Mouse (Mus musculus) E14TG2a.4 (cell line): Measurements from ENCODE around the gene Coq8b.
A peak's percentile ranks its signal among the peaks of the same experiment; 100 is the strongest.

Source experiments
- CTCF ChIP-seq: conservative IDR thresholded peaks from 2 replicates; pipeline ENCODE4 v1.5.1; 2014; ENCODE audit warnings: low read length
- NANOG ChIP-seq: IDR thresholded peaks from 2 replicates; pipeline ENCODE4 v1.6.1; 2014; ENCODE audit warnings: borderline replicate concordance, low read length, mixed read lengths
- POU5F1 ChIP-seq: IDR thresholded peaks from 2 replicates; pipeline ENCODE4 v1.6.1; 2014; ENCODE audit warnings: low read length, borderline replicate concordance

DNA sequence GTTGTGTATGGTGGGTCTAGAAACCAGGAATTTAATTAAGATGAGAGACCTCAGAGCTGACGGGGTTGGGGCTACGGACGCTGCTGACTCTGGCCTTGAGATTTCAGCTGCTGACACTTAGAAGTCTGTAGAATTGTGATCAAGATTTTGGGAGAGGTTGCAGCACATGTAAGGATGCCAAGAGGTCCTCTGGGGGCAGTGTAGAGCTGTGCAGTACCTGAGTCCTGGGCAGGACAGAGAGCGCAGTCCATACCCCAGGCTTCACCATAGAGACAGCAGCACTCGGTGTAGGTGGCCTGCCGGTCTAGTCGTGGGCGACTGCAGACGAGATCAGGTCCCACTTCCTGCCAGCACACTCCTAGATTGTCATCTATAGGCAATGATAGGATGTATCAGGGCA lies 74.7 kb downstream of the Coq8b start:
- TF ChIP-seq CTCF = peak; percentile 39
- TF ChIP-seq NANOG = no peak
- TF ChIP-seq POU5F1 = no peak
